Mouse (Mus musculus): ENCODE data around the gene Rxra.
A peak's percentile ranks its signal among the peaks of the same experiment; 100 is the strongest.

The Rxra gene

DNA sequence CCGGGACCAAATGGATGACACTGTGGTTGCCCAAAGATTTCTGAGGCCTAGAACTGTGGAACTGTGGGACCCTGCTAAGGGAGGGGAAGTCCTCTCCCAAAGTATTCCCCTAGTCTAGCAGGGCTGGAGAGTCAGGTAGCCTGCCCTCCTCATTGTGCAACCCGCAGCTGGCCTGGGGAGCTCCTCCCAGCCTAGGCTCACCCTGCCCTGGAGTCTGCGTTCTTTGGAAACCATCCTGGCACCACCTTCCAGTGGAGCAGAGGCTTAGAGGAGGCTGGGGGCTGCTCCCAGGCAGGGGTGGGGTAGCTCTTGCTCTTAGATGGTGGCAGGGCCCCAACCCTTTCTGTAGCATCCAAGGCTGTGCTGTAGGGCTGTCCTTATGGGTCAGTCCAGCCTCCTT is 26.0 kb downstream of the Rxra start:
- DNase-seq (ENCODE audit: low read depth, low spot score), result no peak

DNA sequence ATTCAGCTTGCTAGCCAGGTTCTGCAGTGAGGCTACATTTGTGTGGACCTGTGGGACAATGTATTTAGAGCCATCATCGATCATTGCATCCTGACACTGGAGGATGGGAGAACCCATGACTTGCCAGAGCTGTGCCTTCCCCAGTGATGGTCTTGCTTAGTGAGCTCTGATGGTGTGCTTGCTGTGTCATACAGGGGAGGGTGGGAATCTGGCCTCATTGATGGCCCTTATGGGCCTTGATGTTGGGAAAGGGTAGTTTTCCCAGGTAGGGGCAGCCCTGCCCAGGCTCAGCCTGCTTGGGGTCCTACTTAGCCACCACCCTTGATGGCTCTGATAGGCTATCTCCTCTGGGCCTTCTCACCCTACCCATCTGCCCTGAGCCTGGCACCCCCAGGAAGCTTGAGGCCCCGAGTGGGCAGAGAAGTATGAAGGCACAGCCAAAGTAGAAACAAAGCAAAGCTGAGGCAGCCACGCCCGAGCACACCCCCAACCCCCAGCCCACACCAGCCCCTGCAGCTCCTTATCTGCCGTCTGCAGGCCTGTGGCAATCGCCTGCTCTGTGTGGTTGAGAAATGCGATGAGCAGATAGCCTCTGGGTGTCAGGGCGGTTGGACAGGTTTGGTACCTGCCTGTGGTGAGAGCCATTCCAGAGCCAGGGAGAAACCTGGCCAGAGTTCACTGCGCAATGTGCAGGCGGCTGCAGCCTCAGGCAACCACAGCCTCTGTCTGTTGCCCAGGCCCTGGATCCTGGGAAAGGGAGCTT is 26.8 kb downstream of the Rxra start:
- DNase-seq (ENCODE audit: low read depth, low spot score), result no peak

DNA sequence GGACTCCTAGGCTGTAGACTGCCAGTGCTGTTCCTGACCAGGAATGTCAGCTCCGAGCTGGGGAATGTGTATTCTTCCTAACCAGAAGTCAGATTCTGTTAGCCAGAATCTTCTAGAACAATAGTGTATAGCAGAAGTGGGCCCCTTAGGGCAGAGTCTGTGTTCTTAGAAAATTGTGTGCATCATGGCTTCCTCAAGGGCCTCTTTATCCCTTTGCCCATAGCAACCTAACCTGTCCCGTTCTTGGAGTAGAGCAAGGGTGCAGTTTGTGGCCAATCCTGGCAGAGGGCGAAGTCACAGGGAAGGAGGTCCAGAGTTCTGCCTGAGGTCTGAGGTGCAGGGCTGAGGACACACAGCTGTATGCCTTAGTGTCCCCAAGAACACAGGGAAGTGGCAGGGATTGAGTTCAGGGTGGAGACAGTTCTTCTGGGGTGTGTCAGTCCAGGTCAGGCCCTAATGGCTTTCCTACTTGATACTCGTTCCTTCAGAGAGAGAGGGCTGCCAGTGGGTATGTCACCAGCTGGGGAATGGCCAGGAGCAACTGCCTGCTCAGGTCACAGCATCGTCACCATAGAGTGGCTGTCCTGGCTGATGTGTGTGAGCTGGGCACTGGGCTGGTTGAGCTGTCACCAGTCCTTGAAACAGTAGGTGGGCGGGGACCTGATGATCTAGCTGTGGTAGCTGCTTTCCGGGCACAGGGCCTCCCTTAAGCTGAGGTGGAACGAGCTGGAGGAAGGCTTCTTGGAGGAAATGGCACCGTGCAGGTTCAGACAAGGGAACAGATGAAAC is 27.8 kb downstream of the Rxra start:
- DNase-seq (ENCODE audit: low read depth, low spot score), result no peak

DNA sequence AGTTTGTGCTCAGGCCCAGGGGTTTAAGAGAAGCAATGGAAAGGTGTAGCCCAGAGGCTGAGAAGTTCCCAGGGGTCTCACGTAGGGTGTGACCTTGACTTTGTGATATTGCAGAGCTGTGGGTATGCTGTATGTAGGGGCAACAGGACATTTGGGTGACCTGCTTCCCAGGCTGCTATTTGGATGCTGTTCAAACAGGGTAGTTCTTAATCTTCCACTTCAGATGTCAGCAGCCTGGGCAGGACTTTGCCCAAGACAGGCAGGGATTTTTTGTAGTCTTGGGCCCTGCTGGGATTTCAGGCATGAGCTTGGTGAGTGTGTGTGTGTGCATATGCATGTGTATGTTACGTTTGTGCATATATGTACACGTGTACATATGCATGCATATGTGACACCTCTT is 28.4 kb downstream of the Rxra start:
- DNase-seq (ENCODE audit: low read depth, low spot score), result no peak

DNA sequence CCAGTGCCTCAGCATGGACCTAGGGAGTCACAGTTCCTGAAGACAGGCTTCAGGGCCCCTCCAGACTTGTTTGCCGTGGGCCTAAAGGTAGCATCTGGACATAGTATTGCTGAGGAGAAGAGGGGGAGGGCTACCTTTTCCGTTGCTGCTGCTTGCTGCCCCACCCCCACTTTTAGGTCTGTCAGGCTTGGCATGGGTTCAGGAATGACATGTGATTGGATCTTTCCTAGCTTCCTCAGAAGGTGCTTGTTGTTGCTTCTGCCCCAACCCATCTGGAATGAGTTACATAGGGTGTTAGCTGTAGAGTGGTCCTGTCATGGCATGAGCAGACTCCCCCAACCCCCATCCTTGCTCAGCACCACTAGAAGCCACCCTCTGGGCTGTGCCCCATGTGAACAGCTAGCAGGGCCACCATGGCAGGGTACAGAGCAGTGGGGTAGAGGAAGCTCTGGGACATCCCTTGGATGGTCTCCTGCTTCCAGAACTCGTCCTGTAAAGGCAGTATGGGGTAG is 34.7 kb downstream of the Rxra start:
- no peak for DNase-seq (ENCODE audit: low read depth, low spot score)

DNA sequence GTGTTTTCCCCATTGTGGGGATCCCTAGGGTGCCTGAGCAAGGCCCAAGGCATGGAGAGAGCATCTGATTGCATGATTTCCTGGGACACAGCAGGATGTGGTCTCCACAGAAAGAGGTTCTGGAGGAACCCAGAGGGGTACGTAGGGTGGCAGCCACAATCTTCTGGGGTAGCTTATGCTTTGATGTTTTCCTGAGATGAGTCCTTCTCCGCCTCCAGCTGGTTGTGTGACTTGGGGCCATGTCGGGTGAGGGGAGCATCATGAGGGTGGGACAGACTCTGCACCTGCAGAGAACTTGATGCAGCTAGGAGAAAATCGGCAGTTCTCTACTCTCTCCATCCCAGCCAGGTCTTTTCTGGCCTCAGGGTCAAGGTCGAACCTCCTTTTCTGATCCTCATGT is 36.4 kb downstream of the Rxra start:
- no peak for DNase-seq (ENCODE audit: low read depth, low spot score)

DNA sequence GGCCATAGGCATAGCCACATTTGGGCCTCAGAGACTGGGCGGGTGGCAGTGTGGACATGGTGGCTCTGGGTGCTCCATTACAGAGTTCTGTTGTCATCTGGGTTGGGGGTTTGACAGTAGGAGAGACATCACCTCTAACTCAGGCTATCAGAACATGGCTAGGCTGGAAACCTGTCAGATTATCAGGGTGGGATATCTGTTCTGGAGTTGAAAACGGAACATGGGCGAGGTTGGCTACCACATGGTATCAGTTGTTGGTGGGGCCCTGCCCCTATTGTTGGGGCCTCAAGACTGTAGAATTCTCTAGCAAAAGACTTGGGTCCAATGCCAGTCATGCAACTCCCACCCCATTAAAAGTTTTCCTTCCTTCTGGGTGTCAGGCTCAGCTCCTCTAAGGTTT is 37.1 kb downstream of the Rxra start:
- no peak for DNase-seq (ENCODE audit: low read depth, low spot score)

DNA sequence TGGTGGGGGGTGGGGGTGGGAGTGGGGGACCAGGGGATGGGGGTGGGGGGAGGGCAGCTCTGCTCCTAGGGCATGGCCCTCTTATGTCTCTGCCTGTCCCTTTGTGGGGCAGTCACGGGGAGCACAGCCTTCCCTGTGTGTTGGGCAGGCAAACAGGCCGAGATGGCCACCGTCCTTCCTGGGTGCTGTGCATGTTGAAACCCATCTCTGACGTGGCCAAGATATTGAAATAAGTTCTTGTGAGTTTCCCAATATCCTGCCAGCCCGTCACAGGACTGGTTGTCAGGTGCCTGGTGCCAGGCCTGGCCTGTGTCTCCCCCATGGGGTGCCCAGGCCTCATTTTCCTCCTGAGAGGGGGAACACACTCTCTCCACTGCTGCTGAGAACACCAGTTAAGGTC is 37.9 kb downstream of the Rxra start:
- DNase-seq (ENCODE audit: low read depth, low spot score), result no peak

DNA sequence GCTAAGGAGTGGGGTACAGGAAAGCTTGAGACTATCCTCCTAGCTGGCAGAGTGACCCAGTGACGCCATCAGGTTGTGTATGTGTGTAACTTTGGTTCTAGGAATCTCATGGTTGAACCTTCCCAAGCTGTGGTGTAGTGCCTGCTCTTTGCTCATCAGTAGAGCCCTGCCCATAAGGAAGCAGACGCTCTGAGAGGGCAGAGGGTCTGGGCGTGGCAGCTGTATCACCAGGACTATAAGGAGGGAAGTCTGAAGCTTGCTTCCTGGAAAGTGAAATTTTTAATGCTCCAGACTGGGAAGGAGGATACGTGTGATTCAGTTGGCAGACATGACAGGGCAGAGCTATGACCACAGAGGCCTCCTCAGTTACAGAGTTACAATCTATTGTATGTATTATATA is 39.0 kb downstream of the Rxra start:
- no peak for DNase-seq (ENCODE audit: low read depth, low spot score)

DNA sequence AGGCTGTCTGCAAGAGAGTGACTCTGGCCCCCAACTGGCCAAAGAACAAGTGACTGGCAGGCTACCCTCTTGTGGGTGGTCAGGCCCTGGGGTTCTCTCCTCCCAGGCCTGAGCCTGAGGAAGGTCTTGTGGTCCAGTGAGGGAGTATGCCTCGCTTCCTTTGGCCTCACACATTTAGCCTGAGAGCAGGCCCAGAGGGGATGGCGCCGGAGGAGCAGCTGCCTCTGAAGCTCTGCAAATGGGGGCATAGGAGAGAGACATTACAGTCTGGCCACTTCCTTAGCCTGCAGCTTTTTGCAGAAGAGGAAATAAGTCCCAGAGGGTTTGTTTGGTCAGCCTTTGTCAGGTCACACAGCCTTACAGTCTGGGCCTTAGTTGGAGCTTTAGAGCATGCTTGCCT is 40.1 kb downstream of the Rxra start:
- DNase-seq (ENCODE audit: low read depth, low spot score), result no peak

DNA sequence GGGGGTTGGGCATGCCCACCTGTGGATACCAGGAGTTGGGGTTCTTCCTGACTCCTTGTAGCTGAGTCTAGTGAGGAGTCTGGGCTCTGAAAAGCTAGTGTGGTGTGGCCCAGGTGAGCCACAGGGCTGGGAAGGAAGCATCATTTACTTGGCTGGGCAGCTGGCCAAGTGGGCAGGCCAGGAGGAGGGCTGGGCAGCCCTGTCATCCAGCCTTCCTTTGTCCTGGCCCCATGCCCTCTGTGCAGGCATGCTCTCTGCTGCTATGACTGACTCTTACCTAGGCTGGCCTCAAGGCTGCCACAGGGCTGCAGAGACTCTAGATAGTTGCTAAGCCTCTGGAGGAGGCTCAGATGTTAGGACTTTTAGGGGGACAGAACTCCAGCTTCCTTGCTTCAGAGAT is 42.0 kb downstream of the Rxra start:
- DNase-seq (ENCODE audit: low read depth, low spot score), result no peak

DNA sequence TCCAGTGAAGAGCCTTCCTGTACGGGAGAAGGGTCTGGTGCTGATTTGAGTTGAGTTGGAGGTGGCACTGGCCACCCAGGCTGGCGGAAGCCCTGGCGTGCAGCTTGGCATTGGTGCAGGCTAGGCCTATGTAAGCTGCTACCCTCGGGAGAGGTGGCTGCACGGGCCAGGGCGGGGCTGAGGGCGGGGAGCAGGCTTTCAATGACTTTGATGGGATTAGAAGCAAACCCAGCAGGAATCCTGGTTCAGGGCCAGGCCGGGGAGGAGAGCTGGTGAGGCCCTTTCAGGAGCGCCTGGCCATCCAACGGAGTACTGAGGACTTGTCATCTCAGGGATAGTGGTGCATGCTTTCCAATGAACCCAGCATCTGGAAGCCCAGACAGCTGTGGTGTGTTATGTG is 43.4 kb downstream of the Rxra start:
- DNase-seq (ENCODE audit: low read depth, low spot score), result peak; percentile 56

DNA sequence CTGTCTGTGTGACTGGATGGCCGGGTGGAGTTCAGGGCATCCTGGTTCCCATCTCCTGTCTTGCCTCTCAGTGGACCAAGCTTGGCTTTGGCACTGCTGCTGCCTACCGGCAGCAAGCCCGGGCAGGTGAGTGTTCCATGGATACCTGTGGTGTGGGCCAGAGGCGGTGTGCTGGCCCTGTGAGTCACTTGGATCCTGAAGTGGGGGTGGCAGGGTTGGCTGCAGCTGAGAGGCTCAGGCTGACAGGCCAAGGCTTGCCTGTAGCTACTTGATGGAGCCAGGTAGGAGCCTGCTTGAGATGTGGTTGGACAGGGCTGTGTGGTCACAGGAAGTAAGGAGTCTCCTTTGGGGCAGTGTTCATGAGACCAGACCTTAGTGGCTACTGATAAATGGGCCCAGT is 45.4 kb downstream of the Rxra start:
- DNase-seq (ENCODE audit: low read depth, low spot score), result no peak

DNA sequence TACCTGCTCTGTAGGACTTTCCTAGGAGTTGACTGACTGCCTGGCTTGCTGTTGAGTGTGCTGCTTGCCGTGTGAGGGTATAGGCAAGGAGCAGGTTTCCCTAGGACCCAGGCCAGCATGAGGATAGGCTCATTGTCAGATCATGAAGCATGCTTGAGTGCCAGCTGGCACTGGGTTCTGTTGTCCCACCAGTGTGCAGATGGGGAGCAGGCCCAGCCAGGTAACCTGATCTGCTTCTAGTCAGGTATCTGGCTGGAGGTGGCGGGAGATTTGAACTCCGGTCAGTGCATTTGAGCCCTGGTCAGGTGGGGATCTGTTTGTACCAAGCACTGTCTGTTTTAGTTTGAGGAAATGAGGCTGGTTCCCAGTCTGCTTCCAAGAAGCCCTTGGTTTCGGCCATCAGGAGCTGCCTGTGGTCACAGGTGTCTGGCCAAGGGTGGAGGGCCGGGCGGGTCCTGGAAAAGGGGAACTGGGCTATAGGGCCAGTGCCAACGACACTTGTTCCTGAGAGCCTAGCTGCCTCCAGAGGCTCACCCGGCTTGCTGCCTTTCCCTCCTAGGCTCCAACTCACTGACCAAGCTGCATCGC is 48.6 kb downstream of the Rxra start:
- no peak for DNase-seq (ENCODE audit: low read depth, low spot score)

DNA sequence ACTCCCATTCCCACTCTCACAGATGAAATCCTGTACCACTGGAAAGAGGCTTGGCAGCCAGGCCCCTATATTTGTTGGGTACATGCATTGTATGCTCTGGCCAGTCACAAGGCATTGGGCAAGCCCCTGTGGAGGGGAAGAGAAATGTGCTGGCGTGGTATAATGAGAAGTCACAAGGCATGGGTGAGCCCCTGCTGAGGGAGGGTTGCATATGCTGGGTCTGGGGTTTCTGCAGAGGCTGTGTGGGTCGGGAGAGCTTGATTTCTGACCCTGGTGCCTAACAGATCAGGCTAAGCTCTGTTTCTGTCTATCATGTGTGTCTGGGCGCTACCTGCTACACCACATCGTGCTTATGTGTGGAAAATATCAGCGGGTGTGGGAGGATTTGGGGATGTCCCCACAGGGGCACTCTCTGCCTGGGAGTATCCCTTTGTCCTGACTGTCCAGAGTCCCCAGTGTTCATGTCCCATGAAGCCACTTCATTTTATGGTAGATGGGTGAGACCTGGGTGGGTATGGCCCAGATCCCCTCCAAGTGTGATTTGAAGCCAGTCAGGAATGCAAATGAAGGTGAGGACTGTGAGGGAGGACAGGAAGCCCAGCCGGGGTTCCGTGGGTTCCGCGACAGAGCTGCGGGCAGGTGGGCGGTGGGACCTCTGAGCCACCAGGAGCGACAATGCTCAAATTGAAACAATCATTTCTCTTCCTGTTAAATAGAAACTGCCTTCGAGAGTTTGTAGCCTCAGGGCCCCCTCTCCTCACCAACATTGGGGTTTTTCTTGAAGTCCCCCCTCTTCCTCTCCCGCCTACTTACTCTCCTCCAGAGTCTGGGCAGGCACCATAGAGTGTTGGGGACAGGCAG is 52.0 kb downstream of the Rxra start:
- no peak for DNase-seq (ENCODE audit: low read depth, low spot score)

DNA sequence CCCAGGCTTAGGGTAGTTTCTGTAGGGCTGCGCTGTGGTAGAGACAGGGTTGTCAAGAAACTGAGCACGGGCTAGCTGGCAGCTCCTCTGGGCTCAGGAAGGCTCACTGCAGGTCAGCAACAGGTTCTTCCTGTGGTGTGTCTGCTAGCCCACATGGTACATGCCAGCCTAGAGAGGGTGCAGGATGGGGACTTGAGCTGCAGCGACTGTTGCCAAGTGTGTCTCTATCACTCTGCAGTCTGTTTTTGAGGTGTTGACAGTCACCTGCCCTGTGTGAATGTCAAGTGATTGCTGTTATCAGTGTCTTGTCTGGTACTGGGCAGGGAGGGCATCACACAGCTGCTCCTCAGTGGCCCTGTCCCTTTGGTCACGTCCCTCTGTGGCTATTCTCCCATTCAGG is 52.8 kb downstream of the Rxra start:
- DNase-seq (ENCODE audit: low read depth, low spot score), result no peak

DNA sequence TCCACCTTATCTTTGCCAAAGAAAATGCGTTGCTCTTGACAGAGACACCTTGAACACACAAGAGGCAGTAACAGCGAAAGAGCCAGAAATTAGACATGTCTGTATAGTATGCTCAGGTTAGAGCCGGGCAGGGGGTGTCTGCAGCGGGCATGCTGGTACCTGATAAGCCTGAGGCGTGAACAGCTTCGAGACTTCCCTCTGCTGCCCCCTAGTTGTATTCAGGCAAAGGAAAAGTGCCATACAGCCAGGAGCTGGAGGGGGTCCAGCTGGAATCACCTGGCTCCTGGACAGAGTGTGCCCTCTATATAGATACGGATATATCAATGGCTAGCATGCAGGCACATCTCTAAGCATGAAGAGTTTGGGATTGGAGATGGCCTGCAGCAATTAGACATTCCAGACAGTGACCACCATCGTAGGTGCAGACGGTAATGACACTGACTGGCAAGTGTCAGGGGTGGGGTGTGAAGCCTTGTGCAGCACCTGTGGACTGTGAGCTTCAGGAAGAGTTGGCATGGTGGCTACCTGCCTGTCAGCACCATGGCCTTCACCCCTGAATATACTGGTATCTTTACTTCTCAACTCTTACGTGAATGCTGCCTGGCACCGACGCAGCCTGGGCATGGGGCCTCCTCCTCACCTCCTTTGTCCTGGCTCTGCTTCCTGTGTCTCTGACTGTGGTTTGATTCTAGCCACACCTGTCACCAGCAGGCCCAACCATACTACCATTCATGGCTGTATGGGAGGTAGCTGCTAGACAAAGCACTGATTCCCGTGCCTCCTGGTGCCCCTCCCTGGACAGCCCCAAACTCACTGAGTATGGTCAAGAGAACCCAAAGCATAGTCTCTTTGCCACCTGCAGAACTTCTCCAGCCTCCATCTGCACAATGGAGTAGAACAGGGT is 54.0 kb downstream of the Rxra start:
- peak; percentile 36 for DNase-seq (ENCODE audit: low read depth, low spot score)

DNA sequence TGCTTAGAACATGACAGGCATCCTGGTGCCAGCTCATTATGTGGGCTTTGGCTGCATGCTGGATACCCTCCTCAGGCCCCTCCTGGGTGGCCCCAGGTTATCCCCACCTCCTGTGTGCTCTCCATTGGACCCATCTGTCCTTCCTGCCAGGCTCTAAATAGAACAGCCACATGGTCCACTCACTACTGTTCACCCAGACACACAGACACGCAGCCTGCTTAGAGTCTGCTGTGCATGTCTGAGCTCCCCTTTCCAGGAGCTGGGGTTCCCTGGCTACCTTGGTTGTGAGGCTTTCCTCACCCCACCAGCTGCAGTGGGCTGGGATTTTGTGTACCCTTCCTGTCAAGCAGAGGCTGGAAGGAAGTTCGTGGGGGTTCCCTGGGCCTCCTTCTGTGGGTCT is 56.8 kb downstream of the Rxra start:
- no peak for DNase-seq (ENCODE audit: low read depth, low spot score)

DNA sequence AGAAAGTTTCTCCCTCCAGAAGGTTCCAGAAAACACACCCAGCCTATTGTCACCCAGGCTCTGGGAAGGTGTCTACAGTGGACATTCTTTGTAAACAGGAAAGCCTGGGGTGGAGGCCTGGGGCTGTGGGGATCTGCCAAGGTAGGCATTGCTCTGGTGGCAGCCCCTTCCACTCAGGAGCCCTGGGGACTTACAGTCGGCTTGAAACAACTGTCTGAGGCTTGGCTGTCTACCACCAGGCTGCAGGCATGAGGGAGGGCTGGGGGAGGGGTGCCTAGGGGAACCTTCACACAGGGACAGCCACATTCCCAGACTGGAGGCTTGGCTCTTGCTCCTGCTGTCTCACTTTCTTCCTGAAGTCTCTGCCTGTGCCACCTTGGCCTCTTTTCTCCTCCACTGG is 58.1 kb downstream of the Rxra start:
- DNase-seq (ENCODE audit: low read depth, low spot score), result peak; percentile 50

DNA sequence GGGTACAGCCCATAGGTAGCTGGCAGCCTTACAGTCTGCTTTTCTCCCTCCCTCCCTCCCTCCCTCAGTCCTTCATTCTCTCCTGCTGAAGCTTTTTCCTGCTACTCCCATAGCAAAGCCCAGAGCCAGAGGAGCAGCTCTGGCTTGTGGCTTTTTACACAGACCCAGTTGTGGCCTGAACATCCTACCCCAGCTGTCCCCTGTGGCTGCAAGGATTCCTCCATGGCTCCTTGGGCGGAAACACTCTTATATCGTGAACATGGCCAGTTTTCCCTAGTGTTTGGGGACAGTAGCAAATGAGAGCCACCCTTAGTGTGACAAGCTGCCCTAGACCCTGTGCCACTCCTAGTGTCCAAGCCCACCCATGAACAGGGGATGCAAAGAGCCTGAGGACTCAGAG is 58.6 kb downstream of the Rxra start:
- DNase-seq (ENCODE audit: low read depth, low spot score), result no peak

DNA sequence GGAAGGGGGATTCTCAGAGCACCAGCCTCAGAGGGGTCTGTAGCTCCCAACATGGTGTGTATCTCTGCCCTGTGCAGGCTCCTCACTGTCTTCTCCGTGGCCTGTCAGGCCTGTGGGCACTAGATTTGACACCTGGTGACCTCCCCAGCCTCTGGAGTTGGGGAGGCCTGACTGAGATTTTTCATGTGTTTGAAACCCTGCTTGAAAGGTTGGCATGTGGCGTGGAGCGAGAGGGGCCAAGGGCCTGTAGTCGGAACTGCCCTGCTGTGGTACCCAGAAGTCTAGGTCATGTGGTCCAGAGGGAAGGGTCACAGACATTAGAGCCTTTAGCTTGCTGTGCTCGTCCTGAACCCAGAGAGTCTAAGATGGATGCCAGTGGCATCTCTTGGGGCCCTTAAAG is 60.6 kb downstream of the Rxra start:
- no peak for DNase-seq (ENCODE audit: low read depth, low spot score)

Data from ZHBTc4 (cell line).